Mouse (Mus musculus) heart, embryonic 13.5 days (tissue): ENCODE measurements at regions not wholly inside any gene's neighbourhood (a gene's known extent, or its start where the extent isn't known, plus 50 kb on each side); places are given as distances from the start of the nearest gene placed in this dataset.

ENCODE experiments used
- ATAC-seq: fragments of 200-750 bp; cut with Nextera tagmentation; 2 replicates; pipeline ENCODE4 v1.8.0; 2017; ENCODE audit warnings: moderate TSS enrichment; ENCODE audit not compliant: insufficient number of reproducible peaks, low FRiP score, low TSS enrichment; ENCODE audit errors: extremely low read depth
- H3K27ac ChIP-seq: fragments of 300-500 bp; sonication (generic); replicated peaks from 2 replicates; pipeline ENCODE4 v1.5.1; 2015; ENCODE audit warnings: moderate library complexity, mild to moderate bottlenecking, inconsistent platforms
- H3K27me3 ChIP-seq: fragments of 300-500 bp; sonication (generic); replicated peaks from 2 replicates; pipeline ENCODE4 v1.6.1; 2015; ENCODE audit warnings: mild to moderate bottlenecking, inconsistent platforms
- H3K36me3 ChIP-seq: fragments of 300-500 bp; sonication (generic); 2 replicates; pipeline ENCODE4 v1.6.1; 2015; ENCODE audit warnings: mild to moderate bottlenecking, inconsistent platforms
- H3K4me1 ChIP-seq: fragments of 300-500 bp; sonication (generic); 2 replicates; pipeline ENCODE4 v1.6.1; 2015; ENCODE audit warnings: inconsistent platforms
- H3K4me2 ChIP-seq: fragments of 300-500 bp; sonication (generic); 2 replicates; pipeline ENCODE4 v1.6.1; 2015; ENCODE audit warnings: inconsistent platforms, mild to moderate bottlenecking, moderate library complexity
- H3K4me3 ChIP-seq: fragments of 300-500 bp; sonication (generic); 2 replicates; pipeline ENCODE4 v1.5.1; 2015; ENCODE audit warnings: moderate library complexity, mild to moderate bottlenecking, inconsistent platforms
- H3K9ac ChIP-seq: fragments of 300-500 bp; sonication (generic); 2 replicates; pipeline ENCODE4 v1.6.1; 2015; ENCODE audit warnings: inconsistent platforms, mild to moderate bottlenecking, moderate library complexity
- H3K9me3 ChIP-seq: fragments of 300-500 bp; sonication (generic); 2 replicates; pipeline ENCODE4 v1.6.1; 2016; ENCODE audit warnings: inconsistent platforms
- WGBS: fragments of 180-500 bp; shearing (Covaris S2); methylation state at CpG from one replicate; pipeline ENCODE4 v1.1.7; 2015; ENCODE audit warnings: mixed read lengths; 5-methylcytosine and 5-hydroxymethylcytosine counted together

- peaks cover 25% of the 10 kb centered on the region for H3K4me1 ChIP-seq
- ATAC-seq: no peak
- H3K9me3 ChIP-seq: no peaks in the 10 kb centered on the region
- no peak overlapping the region for H3K9ac ChIP-seq
- H3K27ac ChIP-seq: no peak overlapping the region
- no peaks in the 10 kb centered on the region for H3K36me3 ChIP-seq
- no peak overlapping the region for H3K4me2 ChIP-seq
- WGBS: 65% methylated on average over 1 of the region's 1 CpGs
- H3K4me3 ChIP-seq: no peak overlapping the region
- no peaks in the 10 kb centered on the region for H3K27me3 ChIP-seq
Observed at GRCm38 (mm10) chr1:35853018-35853417, 215.2 kb upstream of the Hs6st1 start.

GRCm38 (mm10) chr1:35855650-35856049 lies 212.6 kb upstream of the Hs6st1 start:
- H3K4me1 ChIP-seq: peaks cover 10% of the 10 kb centered on the region; the same call in 1 of the 2 replicates
- no peaks in the 10 kb centered on the region for H3K36me3 ChIP-seq
- no peak for ATAC-seq
- no peaks in the 10 kb centered on the region for H3K9me3 ChIP-seq
- H3K27me3 ChIP-seq: no peaks in the 10 kb centered on the region
- 65% methylated on average over 4 of the region's 4 CpGs for WGBS
- H3K27ac ChIP-seq: no peak overlapping the region
- no peak overlapping the region for H3K4me2 ChIP-seq
- no peak overlapping the region for H3K9ac ChIP-seq
- H3K4me3 ChIP-seq: no peak overlapping the region

- Histone ChIP-seq H3K36me3 (no peaks in the 10 kb centered on the region), H3K27ac (no peak overlapping the region), H3K4me3 (no peak overlapping the region), H3K9me3 (no peaks in the 10 kb centered on the region), H3K27me3 (no peaks in the 10 kb centered on the region), H3K9ac (no peak overlapping the region), H3K4me2 (no peak overlapping the region), H3K4me1 (0 out of 2 replicates have a peak, but pooled peaks cover 5% of the 10 kb centered on the region)
- ATAC-seq: no peak
- 59% methylated on average over 3 of the region's 3 CpGs for WGBS
Observed at GRCm38 (mm10) chr1:35858342-35858741, 209.9 kb upstream of the Hs6st1 start.

GRCm38 (mm10) chr1:35860779-35861178 lies 207.4 kb upstream of the Hs6st1 start:
- Histone ChIP-seq H3K9ac (no peak overlapping the region), H3K27me3 (no peaks in the 10 kb centered on the region), H3K36me3 (no peaks in the 10 kb centered on the region), H3K4me1 (0 out of 2 replicates have a peak, but pooled peaks cover 5% of the 10 kb centered on the region), H3K9me3 (no peaks in the 10 kb centered on the region), H3K4me2 (no peak overlapping the region), H3K27ac (no peak overlapping the region), H3K4me3 (no peak overlapping the region)
- 69% methylated on average over 5 of the region's 5 CpGs for WGBS
- ATAC-seq: no peak

- Histone ChIP-seq H3K9me3 (no peaks in the 10 kb centered on the region), H3K4me2 (no peak overlapping the region), H3K36me3 (no peaks in the 10 kb centered on the region), H3K4me3 (no peak overlapping the region), H3K27ac (no peak overlapping the region), H3K27me3 (no peaks in the 10 kb centered on the region), H3K4me1 (no peaks in the 10 kb centered on the region), H3K9ac (no peak overlapping the region)
- 83% methylated on average over 5 of the region's 5 CpGs for WGBS
- no peak for ATAC-seq
Observed at GRCm38 (mm10) chr1:35862196-35862595, 206.0 kb upstream of the Hs6st1 start.

- WGBS: 70% methylated on average over 2 of the region's 2 CpGs
- no peaks in the 10 kb centered on the region for H3K36me3 ChIP-seq
- no peak overlapping the region for H3K27ac ChIP-seq
- H3K9me3 ChIP-seq: no peaks in the 10 kb centered on the region
- no peak overlapping the region for H3K4me3 ChIP-seq
- H3K27me3 ChIP-seq: no peaks in the 10 kb centered on the region
- no peak for ATAC-seq
- no peak overlapping the region for H3K9ac ChIP-seq
- no peaks in the 10 kb centered on the region for H3K4me1 ChIP-seq
- H3K4me2 ChIP-seq: no peak overlapping the region
Observed at GRCm38 (mm10) chr1:35862661-35863060, 205.5 kb upstream of the Hs6st1 start.

GRCm38 (mm10) chr1:35864246-35864645 lies 204.0 kb upstream of the Hs6st1 start:
- no peak overlapping the region for H3K4me2 ChIP-seq
- ATAC-seq: no peak
- no peaks in the 10 kb centered on the region for H3K27me3 ChIP-seq
- H3K9me3 ChIP-seq: no peaks in the 10 kb centered on the region
- no peaks in the 10 kb centered on the region for H3K36me3 ChIP-seq
- no peak overlapping the region for H3K4me3 ChIP-seq
- H3K4me1 ChIP-seq: no peaks in the 10 kb centered on the region
- 81% methylated on average over 9 of the region's 9 CpGs for WGBS
- no peak overlapping the region for H3K9ac ChIP-seq
- H3K27ac ChIP-seq: no peak overlapping the region

- Histone ChIP-seq H3K27me3 (no peaks in the 10 kb centered on the region), H3K9ac (no peak overlapping the region), H3K4me2 (no peak overlapping the region), H3K27ac (no peak overlapping the region), H3K36me3 (no peaks in the 10 kb centered on the region), H3K9me3 (no peaks in the 10 kb centered on the region), H3K4me1 (0 out of 2 replicates have a peak, but pooled peaks cover 4% of the 10 kb centered on the region), H3K4me3 (no peak overlapping the region)
- ATAC-seq: no peak
- WGBS: 78% methylated on average over 6 of the region's 6 CpGs
Observed at GRCm38 (mm10) chr1:35865263-35865662, 202.9 kb upstream of the Hs6st1 start.

- no peak overlapping the region for H3K4me3 ChIP-seq
- ATAC-seq: no peak
- no peaks in the 10 kb centered on the region for H3K9me3 ChIP-seq
- no peak overlapping the region for H3K27ac ChIP-seq
- H3K4me1 ChIP-seq: peaks cover 11% of the 10 kb centered on the region
- H3K9ac ChIP-seq: no peak overlapping the region
- no peaks in the 10 kb centered on the region for H3K36me3 ChIP-seq
- 73% methylated on average over 12 of the region's 12 CpGs for WGBS
- H3K4me2 ChIP-seq: no peak overlapping the region
- no peaks in the 10 kb centered on the region for H3K27me3 ChIP-seq
Observed at GRCm38 (mm10) chr1:35866643-35867042, 201.6 kb upstream of the Hs6st1 start.

GRCm38 (mm10) chr1:35869381-35870143 lies 198.6 kb upstream of the Hs6st1 start:
- H3K4me2 ChIP-seq: no peak overlapping the region
- H3K36me3 ChIP-seq: no peaks in the 10 kb centered on the region
- no peak overlapping the region for H3K4me3 ChIP-seq
- 51% methylated on average over 17 of the region's 17 CpGs for WGBS
- H3K4me1 ChIP-seq: peaks cover 11% of the 10 kb centered on the region
- no peaks in the 10 kb centered on the region for H3K9me3 ChIP-seq
- H3K27me3 ChIP-seq: no peaks in the 10 kb centered on the region
- ATAC-seq: no peak
- no peak overlapping the region for H3K27ac ChIP-seq
- no peak overlapping the region for H3K9ac ChIP-seq

GRCm38 (mm10) chr1:35870144-35870827 lies 197.9 kb upstream of the Hs6st1 start:
- Histone ChIP-seq H3K36me3 (no peaks in the 10 kb centered on the region), H3K9ac (no peak overlapping the region), H3K4me3 (no peak overlapping the region), H3K27ac (no peak overlapping the region), H3K4me2 (no peak overlapping the region), H3K9me3 (no peaks in the 10 kb centered on the region), H3K4me1 (peaks cover 17% of the 10 kb centered on the region), H3K27me3 (no peaks in the 10 kb centered on the region)
- no peak for ATAC-seq
- 77% methylated on average over 9 of the region's 9 CpGs for WGBS

GRCm38 (mm10) chr1:35873038-35873437 lies 195.2 kb upstream of the Hs6st1 start:
- peaks cover 25% of the 10 kb centered on the region for H3K4me1 ChIP-seq
- H3K4me2 ChIP-seq: no peak overlapping the region
- no peak overlapping the region for H3K9ac ChIP-seq
- no peak overlapping the region for H3K27ac ChIP-seq
- no peaks in the 10 kb centered on the region for H3K36me3 ChIP-seq
- 84% methylated on average over 2 of the region's 2 CpGs for WGBS
- ATAC-seq: no peak
- H3K9me3 ChIP-seq: no peaks in the 10 kb centered on the region
- H3K27me3 ChIP-seq: no peaks in the 10 kb centered on the region
- no peak overlapping the region for H3K4me3 ChIP-seq
